Mouse (Mus musculus): Measurements from ENCODE around the gene Hivep2.
A peak's percentile ranks its signal among the peaks of the same experiment; 100 is the strongest.

Gene Hivep2

GRCm38 (mm10) chr10:13965974-13966829 lies at the start of gene Hivep2:
Gene Hivep2 (plus strand): TSS chr10:13966075.
- DNase-seq (ENCODE audit: low spot score in 2 of 2) = peak; percentile 69 to 71

GRCm38 (mm10) chr10:13916645-13917342 lies 49.1 kb upstream of the Hivep2 start:
- DNase-seq (ENCODE audit: low spot score in 2 of 2) = no peak

GRCm38 (mm10) chr10:13921641-13922385 lies 44.1 kb upstream of the Hivep2 start:
- DNase-seq (ENCODE audit: low spot score in 2 of 2) = no peak

- DNase-seq (ENCODE audit: low spot score in 2 of 2) = peak; percentile 18 to 23
These were observed 36.6 kb upstream of the Hivep2 start for GRCm38 (mm10) chr10:13929306-13929705.

GRCm38 (mm10) chr10:13932147-13932546 lies 33.7 kb upstream of the Hivep2 start:
- DNase-seq (ENCODE audit: low spot score in 2 of 2) = no peak

GRCm38 (mm10) chr10:13933320-13933719 lies 32.6 kb upstream of the Hivep2 start:
- DNase-seq (ENCODE audit: low spot score in 2 of 2) = no peak

GRCm38 (mm10) chr10:13935646-13936045 lies 30.2 kb upstream of the Hivep2 start:
- DNase-seq (ENCODE audit: low spot score in 2 of 2) = no peak

GRCm38 (mm10) chr10:13941406-13941805 lies 24.5 kb upstream of the Hivep2 start:
- no peak for DNase-seq (ENCODE audit: low spot score in 2 of 2)

GRCm38 (mm10) chr10:13943706-13944105 lies 22.2 kb upstream of the Hivep2 start:
- no peak for DNase-seq (ENCODE audit: low spot score in 2 of 2)

- DNase-seq (ENCODE audit: low spot score in 2 of 2) = no peak
These were observed 19.4 kb upstream of the Hivep2 start for GRCm38 (mm10) chr10:13946498-13946897.

- DNase-seq (ENCODE audit: low spot score in 2 of 2) = no peak
These were observed 2.9 kb upstream of the Hivep2 start for GRCm38 (mm10) chr10:13962965-13963364.

GRCm38 (mm10) chr10:13963908-13964500 lies 1.9 kb upstream of the Hivep2 start:
- DNase-seq (ENCODE audit: low spot score in 2 of 2) = no peak

- DNase-seq (ENCODE audit: low spot score in 2 of 2) = peak; percentile 86 to 87
These were observed 1.2 kb upstream of the Hivep2 start for GRCm38 (mm10) chr10:13964501-13965281.

GRCm38 (mm10) chr10:13965316-13965973 lies 430 bp upstream of the Hivep2 start:
- DNase-seq (ENCODE audit: low spot score in 2 of 2) = peak; percentile 77 to 78

GRCm38 (mm10) chr10:13966830-13967450 lies 1.1 kb downstream of the Hivep2 start:
- DNase-seq (ENCODE audit: low spot score in 2 of 2) = peak; percentile 59 to 64

- DNase-seq (ENCODE audit: low spot score in 2 of 2) = peak; percentile 89 to 93
These were observed 1.8 kb downstream of the Hivep2 start for GRCm38 (mm10) chr10:13967451-13968233.

- no peak for DNase-seq (ENCODE audit: low spot score in 2 of 2)
These were observed 2.3 kb downstream of the Hivep2 start for GRCm38 (mm10) chr10:13968234-13968555.

GRCm38 (mm10) chr10:13968989-13969388 lies 3.1 kb downstream of the Hivep2 start:
- peak in 1 of 2 experiments; percentile 3 for DNase-seq (ENCODE audit: low spot score in 2 of 2)

GRCm38 (mm10) chr10:13970321-13970720 lies 4.4 kb downstream of the Hivep2 start:
- DNase-seq (ENCODE audit: low spot score in 2 of 2) = no peak

Measured in thymus, postnatal 10 days (tissue).